Mouse (Mus musculus): ENCODE results near the gene Gm49721.
"Not testable (repeated sequence)": the region's sequence is repeated elsewhere in the genome, so short reads cannot be mapped to it uniquely, and the experiment has no call there.

Gene Gm49721

DNA sequence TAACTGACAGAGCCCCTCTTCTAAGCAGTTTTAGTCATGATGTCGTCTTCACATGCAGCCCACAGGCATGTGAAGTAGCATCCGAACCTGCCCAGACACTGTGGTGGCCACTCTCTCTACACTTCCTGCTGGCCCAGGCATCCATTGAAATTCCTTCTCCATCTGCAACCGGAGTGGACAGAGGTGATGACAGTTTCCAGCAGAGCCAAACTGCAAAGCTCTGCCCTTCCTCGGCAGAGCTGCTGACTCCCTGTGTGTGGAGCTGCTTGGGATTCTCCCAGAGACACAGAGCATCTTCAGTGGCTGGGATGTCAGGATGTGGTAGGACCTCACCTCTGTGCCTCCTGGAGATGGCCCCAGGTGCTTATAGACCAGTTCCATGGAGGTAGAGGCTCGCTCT lies 105.8 kb downstream of the Gm49721 start:
- not testable (repeated sequence) for DNase-seq

DNA sequence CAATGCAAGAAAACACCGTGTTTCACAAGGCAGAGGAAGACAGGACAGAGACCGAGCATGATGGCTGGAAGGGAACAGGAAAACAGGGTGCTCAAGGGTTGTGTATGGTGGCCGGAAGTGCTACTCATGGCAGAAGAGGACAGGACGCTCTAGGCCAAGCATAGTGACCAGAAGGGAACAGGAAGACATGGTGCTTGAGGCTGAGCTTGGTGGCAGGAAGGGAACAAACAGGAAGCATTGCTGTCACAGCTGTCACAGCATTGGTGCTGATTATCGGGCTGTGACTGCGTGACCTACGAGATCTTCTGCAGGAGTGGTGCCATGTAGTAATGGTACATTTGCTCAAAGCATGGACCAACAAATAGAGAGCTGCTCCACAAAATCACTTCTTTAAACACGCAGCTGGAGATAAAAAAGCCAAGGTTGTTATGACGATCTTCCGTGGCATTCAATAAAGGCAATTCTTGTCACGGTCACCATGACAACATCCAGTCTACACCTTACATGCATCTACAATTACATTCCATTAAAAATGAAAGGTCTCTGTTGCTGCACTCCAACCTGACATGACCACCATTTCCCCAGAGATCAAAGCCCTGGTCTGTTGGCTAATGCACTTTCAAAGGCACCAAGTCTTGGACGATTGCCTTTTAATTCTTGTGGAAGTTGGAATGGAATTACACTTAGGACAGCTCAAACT lies 106.9 kb downstream of the Gm49721 start:
- DNase-seq, result not testable (repeated sequence)

DNA sequence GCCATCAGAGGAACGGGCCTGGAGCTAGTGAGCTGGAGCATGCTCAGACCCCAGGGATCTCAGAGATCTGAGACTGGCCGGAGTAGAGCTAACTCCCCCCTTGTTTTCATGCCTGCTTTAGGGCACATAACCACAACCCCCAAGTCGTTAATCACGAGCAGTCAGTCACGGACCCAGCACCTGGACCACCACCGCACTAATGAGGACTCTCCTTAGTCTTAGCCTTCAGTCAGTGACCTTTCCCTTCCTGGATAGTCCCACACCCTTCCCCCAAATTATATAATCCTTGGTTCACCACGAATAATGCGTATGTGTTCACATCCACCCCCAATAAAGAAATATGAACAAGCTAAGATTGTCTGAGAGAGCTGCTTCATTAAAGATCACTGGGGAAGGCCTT lies 108.1 kb downstream of the Gm49721 start:
- not testable (repeated sequence) for DNase-seq
